Mouse (Mus musculus) monocyte, adult 2 months (primary cell): ENCODE measurements around the gene Ubash3b.
A peak's percentile ranks its signal among the peaks of the same experiment; 100 is the strongest.

Experiments used
- DNase-seq, 2 experiments: peaks; one replicate each; pipeline ENCODE4 v3.0.0; 2022; ENCODE audit warnings: low spot score in 2 of 2, low read depth in 1 of 2

Ubash3b gene

GRCm38 (mm10) chr9:41058765-41059535 is 102.5 kb downstream of the Ubash3b start:
- DNase-seq = no peak

- no peak for DNase-seq
These were observed 107.3 kb downstream of the Ubash3b start for GRCm38 (mm10) chr9:41054166-41054565.

GRCm38 (mm10) chr9:41053478-41053877 is 108.0 kb downstream of the Ubash3b start:
- no peak for DNase-seq

GRCm38 (mm10) chr9:41051080-41051932 is 110.2 kb downstream of the Ubash3b start:
- DNase-seq = no peak

- no peak for DNase-seq
These were observed 111.0 kb downstream of the Ubash3b start for GRCm38 (mm10) chr9:41050331-41051079.

- DNase-seq = no peak
These were observed 112.2 kb downstream of the Ubash3b start for GRCm38 (mm10) chr9:41049282-41049681.

GRCm38 (mm10) chr9:41048820-41049219 is 112.7 kb downstream of the Ubash3b start:
- DNase-seq = no peak

- DNase-seq = no peak
These were observed 113.3 kb downstream of the Ubash3b start for GRCm38 (mm10) chr9:41048216-41048615.

GRCm38 (mm10) chr9:41047654-41048053 is 113.8 kb downstream of the Ubash3b start:
- DNase-seq = no peak

GRCm38 (mm10) chr9:41044626-41045025 is 116.9 kb downstream of the Ubash3b start:
- peak; percentile 47 to 63 for DNase-seq

- no peak for DNase-seq
These were observed 117.9 kb downstream of the Ubash3b start for GRCm38 (mm10) chr9:41043641-41044040.

GRCm38 (mm10) chr9:41041404-41041803 is 120.1 kb downstream of the Ubash3b start:
- no peak for DNase-seq

- DNase-seq = no peak
These were observed 123.3 kb downstream of the Ubash3b start for GRCm38 (mm10) chr9:41038150-41038664.

GRCm38 (mm10) chr9:41031590-41032489 is 129.7 kb downstream of the Ubash3b start:
- DNase-seq = no peak

- DNase-seq = no peak
These were observed 131.7 kb downstream of the Ubash3b start for GRCm38 (mm10) chr9:41029827-41030226.

- DNase-seq = peak in 1 of 2 experiments; percentile 17
These were observed 133.0 kb downstream of the Ubash3b start for GRCm38 (mm10) chr9:41028470-41028869.

GRCm38 (mm10) chr9:41021690-41022089 is 139.8 kb downstream of the Ubash3b start:
- DNase-seq = no peak

GRCm38 (mm10) chr9:41020486-41020885 is 141.0 kb downstream of the Ubash3b start:
- no peak for DNase-seq

- DNase-seq = no peak
These were observed 147.0 kb downstream of the Ubash3b start for GRCm38 (mm10) chr9:41014512-41014911.

- DNase-seq = no peak
These were observed 149.0 kb downstream of the Ubash3b start for GRCm38 (mm10) chr9:41012456-41012855.
